Mouse (Mus musculus) intestine, embryonic 15.5 days (tissue): ENCODE data around the gene Lysmd1. TPM values are rescaled to one million over a fixed set of nuclear protein-coding genes. Genes with fewer than 3 reads are reported as not detected.
"Not testable (repeated sequence)": the region's sequence is repeated elsewhere in the genome, so short reads cannot be mapped to it uniquely, and the experiment has no call there.

ENCODE experiments used
- ATAC-seq: fragments of 200-750 bp; cut with Nextera tagmentation; 2 replicates; pipeline ENCODE4 v1.8.0; 2017; ENCODE audit warnings: moderate TSS enrichment, moderate library complexity
- H3K27ac ChIP-seq: fragments of 300-500 bp; sonication (generic); 2 replicates; pipeline ENCODE4 v1.5.1; 2015; ENCODE audit warnings: mild to moderate bottlenecking, inconsistent platforms
- H3K27me3 ChIP-seq: fragments of 300-500 bp; sonication (generic); replicated peaks from 2 replicates; pipeline ENCODE4 v1.6.1; 2015; ENCODE audit warnings: inconsistent platforms
- H3K36me3 ChIP-seq: fragments of 300-500 bp; sonication (generic); 2 replicates; pipeline ENCODE4 v1.6.1; 2015; ENCODE audit warnings: inconsistent platforms
- H3K4me1 ChIP-seq: fragments of 300-500 bp; sonication (generic); replicated peaks from 2 replicates; pipeline ENCODE4 v1.6.1; 2015; ENCODE audit warnings: inconsistent platforms
- H3K4me2 ChIP-seq: fragments of 300-500 bp; sonication (generic); replicated peaks from 2 replicates; pipeline ENCODE4 v1.6.1; 2015; ENCODE audit warnings: mild to moderate bottlenecking, inconsistent platforms
- H3K4me3 ChIP-seq: fragments of 300-500 bp; sonication (generic); replicated peaks from 2 replicates; pipeline ENCODE4 v1.5.1; 2015; ENCODE audit warnings: inconsistent platforms
- H3K9ac ChIP-seq: fragments of 300-500 bp; sonication (generic); 2 replicates; pipeline ENCODE4 v1.6.1; 2015; ENCODE audit warnings: inconsistent platforms
- H3K9me3 ChIP-seq: fragments of 300-500 bp; sonication (generic); 2 replicates; pipeline ENCODE4 v1.6.1; 2016; ENCODE audit warnings: inconsistent platforms
- WGBS: fragments of 180-500 bp; shearing (Covaris S2); methylation state at CpG from one replicate; pipeline ENCODE4 v1.1.7; 2015; 5-methylcytosine and 5-hydroxymethylcytosine counted together
- polyA plus RNA-seq: library from polyadenylated mRNA; unstranded; fragments of >200 nt; fragmentation: Nextera tagmentation; extraction: Ambion mirVana; gene quantifications from 2 replicates; pipeline ENCODE4 v1.2.1, GENCODE M21; 2015

The Lysmd1 gene
- 10.3 and 10.7 TPM in 2 replicates for polyA plus RNA-seq

DNA sequence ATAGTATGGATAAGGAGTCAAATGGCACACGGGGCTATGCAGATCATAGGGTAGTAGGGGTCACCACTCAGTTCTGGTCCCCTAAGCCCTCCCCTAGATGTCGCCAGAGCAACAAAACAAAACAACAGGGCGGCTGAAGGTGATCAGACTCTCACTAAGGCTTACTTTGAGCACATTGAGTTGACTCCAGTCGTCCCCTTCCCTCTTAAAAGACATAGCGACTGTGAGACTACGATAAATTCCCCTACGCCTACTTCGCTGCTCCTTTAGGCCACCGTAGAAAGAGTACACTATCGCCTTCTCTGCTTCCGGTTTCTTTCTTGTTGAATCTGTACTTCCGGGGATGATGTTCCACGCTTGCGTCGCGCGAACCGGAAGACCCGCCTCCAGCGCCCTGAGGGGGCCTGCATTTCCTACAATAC lies at the start of gene Lysmd1, which contains the start of gene Scnm1:
Gene Lysmd1 (plus strand): TSS at position 409 of the 422 bp plus-strand sequence.
Gene Scnm1 (minus strand): TSS at position 332 of the 422 bp plus-strand sequence.
- H3K9ac ChIP-seq, result peak within 1 kb of the TSS; percentile 67
- no peaks in the 10 kb centered on the region for H3K9me3 ChIP-seq
- peak within 1 kb of the TSS; percentile 63 for H3K27ac ChIP-seq
- peaks cover 4% of the 10 kb centered on the region for H3K36me3 ChIP-seq
- ATAC-seq, result peak; percentile 95
- H3K4me1 ChIP-seq, result 0 out of 2 replicates have a peak, but pooled peaks cover 8% of the 10 kb centered on the region
- under 1% methylated on average over 20 of the region's 20 CpGs for WGBS
- peak within 1 kb of the TSS; percentile 59 for H3K4me3 ChIP-seq
- no peaks in the 10 kb centered on the region for H3K27me3 ChIP-seq
- peak within 1 kb of the TSS; percentile 69 for H3K4me2 ChIP-seq

DNA sequence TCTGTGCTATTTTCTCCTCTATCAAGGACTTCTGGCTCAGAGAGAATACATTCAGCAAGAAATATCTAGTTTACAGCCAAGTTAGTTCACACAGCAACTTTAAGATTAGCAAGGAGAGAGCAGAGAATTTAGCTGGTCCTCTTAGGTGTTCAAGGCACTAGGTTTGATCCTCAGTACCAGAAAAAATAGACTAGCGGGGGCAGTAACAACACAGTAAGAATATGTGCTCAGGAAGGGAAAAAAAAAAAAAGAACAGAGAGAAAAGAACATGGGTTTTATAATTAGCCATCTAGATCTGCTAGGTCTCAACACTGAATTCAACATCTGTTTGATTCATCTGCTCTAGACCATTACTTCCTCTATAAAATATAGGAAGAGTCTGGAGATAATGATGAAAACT lies 45.8 kb upstream of the Lysmd1 start:
- Histone ChIP-seq H3K9ac (no peak overlapping the region), H3K4me2 (no peak overlapping the region), H3K27me3 (no peaks in the 10 kb centered on the region), H3K9me3 (no peaks in the 10 kb centered on the region), H3K27ac (no peak overlapping the region), H3K4me1 (no peaks in the 10 kb centered on the region), H3K4me3 (no peak overlapping the region), H3K36me3 (no peaks in the 10 kb centered on the region)
- ATAC-seq, result no peak
- WGBS, result 100% methylated on average over 1 of the region's 1 CpGs

DNA sequence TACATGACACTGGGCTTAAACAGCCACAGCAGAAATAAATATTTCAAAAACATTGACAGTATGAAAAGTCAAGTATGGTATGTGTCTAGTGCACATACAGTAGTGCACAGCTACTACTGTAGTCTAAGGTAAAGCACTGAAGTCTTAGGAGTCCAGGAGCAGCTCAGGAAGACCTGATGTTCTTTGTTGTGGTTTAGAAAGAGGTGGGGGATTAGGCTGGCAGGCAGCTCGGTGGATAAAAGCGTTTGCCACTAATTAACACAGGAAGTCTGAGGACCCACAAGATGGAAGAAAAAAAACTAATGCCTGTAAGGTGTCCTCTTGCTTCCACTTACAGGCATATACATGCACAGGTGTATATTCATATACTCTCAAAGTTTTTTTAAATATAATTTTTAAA lies 33.0 kb upstream of the Lysmd1 start:
- Histone ChIP-seq H3K9me3 (no peaks in the 10 kb centered on the region), H3K9ac (no peak overlapping the region), H3K27me3 (no peaks in the 10 kb centered on the region), H3K27ac (no peak overlapping the region), H3K4me1 (0 out of 2 replicates have a peak, but pooled peaks cover 6% of the 10 kb centered on the region), H3K36me3 (no peaks in the 10 kb centered on the region), H3K4me3 (no peak overlapping the region), H3K4me2 (no peak overlapping the region)
- WGBS, result 24% methylated on average over 2 of the region's 2 CpGs
- no peak for ATAC-seq

DNA sequence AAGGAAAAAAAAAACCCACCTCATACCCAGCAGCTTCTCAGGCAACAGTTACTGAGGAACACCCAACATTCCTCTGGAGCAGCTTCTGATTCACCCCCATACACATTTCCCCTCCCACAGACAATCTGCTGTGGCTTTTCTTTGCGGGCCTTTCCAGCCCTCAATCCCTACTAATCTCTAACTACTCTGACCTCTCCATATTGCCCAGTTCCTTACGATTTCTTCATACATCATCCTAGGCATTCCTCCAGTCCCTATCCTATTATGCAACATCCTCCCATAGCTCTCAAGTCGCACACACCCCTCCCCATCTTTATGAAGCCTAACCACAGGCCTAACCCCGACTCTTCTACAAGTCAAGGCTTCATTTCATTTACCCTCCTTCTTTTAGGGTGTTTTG lies 28.8 kb upstream of the Lysmd1 start:
- Histone ChIP-seq H3K36me3 (no peaks in the 10 kb centered on the region), H3K4me3 (peak overlapping the region; percentile 73), H3K4me1 (0 out of 2 replicates have a peak, but pooled peaks cover 6% of the 10 kb centered on the region), H3K9ac (peak overlapping the region; percentile 77; the same call in 1 of the 2 replicates), H3K27me3 (no peaks in the 10 kb centered on the region), H3K4me2 (peak overlapping the region; percentile 71), H3K27ac (no peak overlapping the region), H3K9me3 (no peaks in the 10 kb centered on the region)
- WGBS, result 41% methylated on average over 4 of the region's 4 CpGs
- no peak for ATAC-seq

DNA sequence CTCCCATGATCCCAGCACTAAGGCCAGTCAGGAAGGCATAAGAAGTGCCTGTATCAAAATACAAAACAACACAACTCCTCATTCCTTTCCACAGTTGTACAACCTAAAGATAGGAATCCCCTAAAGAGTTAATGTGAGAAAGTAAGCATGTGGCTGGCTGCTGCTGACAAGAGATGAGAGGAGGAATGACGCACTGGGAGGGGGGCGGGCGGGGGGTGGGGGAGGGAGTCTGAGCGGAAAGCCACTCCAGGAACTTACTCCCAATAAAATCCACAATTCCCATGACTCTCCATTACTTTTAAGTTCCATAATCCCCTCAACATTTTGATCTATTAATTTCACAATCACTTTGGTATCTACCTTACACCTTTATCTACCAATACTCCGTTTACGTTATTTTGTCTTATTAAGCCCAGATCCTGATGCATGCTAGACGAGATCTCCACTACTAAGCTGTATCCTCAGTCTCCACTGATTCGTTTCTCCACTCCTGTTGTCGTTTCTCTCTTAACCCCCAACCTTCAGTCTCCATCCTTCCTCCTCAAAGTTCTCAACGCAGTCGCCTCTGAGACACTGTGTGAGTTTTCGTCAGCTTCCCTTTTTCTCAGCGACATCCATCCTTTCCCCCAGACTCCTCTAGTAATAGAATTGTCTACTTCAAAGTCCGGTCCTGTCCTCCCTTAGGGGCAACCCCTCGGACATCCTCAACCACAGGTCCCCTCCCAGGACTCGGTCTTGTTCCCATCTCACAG lies 28.1 kb upstream of the Lysmd1 start:
- H3K36me3 ChIP-seq, result no peaks in the 10 kb centered on the region
- peak overlapping the region; percentile 77 for H3K9ac ChIP-seq
- no peaks in the 10 kb centered on the region for H3K27me3 ChIP-seq
- H3K4me1 ChIP-seq, result peaks cover 10% of the 10 kb centered on the region; the same call in 1 of the 2 replicates
- ATAC-seq, result no peak
- H3K4me3 ChIP-seq, result peak overlapping the region; percentile 73
- H3K27ac ChIP-seq, result peak overlapping the region; percentile 78
- peak overlapping the region; percentile 71 for H3K4me2 ChIP-seq
- WGBS, result under 1% methylated on average over 16 of the region's 16 CpGs
- H3K9me3 ChIP-seq, result no peaks in the 10 kb centered on the region

DNA sequence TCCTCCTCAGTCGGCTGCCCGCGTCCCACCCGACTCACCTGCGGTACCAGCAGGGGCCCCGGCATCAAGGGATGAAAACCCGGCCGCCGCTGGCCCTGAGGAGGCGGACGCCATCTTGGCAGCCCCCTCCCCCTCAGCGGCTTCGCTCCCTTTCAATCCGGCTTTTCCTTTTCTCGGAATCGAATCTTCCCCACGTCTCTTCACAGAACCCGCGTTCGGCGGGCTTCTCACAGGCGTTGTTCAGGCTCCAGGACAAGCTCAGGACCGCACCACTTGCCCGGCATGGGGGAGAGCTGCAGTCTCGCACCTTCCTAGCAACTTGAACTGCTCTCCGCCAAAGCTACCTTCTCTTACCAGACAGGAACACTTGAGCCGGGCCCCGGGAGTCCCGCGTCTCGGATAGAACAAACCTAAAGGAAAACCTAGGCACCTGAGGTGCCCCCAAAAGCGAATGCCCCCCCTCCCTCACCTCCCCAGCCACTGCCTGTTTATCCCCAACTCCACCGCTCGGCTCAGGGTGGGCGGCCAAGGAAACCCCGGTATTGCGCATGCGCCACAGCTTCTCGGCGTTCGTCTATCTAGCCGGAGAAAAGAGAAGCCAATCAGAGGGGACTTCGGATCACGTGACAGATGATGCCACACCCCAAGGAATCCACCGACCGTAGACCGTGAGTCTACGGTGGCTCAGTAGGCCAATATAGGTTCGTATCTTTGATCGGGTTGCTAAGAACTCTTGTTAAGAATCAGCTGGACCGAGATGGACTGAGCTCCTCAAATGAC lies 27.4 kb upstream of the Lysmd1 start, which contains the start of gene Pip5k1a:
Gene Pip5k1a (minus strand): TSS at position 593 of the 780 bp plus-strand sequence.
- H3K9ac ChIP-seq, result peak within 1 kb of the TSS; percentile 77
- no peaks in the 10 kb centered on the region for H3K9me3 ChIP-seq
- WGBS, result under 1% methylated on average over 51 of the region's 51 CpGs
- no peaks in the 10 kb centered on the region for H3K36me3 ChIP-seq
- peaks cover 10% of the 10 kb centered on the region; the same call in 1 of the 2 replicates for H3K4me1 ChIP-seq
- peak within 1 kb of the TSS; percentile 71 for H3K4me2 ChIP-seq
- peak; percentile 90 for ATAC-seq
- H3K27me3 ChIP-seq, result no peaks in the 10 kb centered on the region
- H3K27ac ChIP-seq, result peak within 1 kb of the TSS; percentile 78
- H3K4me3 ChIP-seq, result peak within 1 kb of the TSS; percentile 73

DNA sequence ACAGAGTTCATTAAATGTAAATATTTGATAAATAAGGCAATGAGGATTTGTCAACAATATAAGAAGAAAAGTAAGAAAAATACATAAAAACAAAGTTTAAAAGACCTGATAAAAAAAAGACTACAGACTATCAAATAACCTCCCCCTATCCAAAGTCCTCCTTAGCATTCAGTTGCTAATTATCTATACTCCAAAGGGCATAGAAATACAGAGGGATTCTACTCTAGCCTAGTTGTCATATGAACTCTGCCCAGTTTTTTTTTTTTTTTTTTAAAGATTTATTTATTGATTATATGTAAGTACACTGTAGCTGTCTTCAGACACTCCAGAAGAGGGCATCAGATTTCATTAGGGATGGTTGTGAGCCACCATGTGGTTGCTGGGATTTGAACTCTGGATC lies 26.6 kb upstream of the Lysmd1 start:
- H3K27ac ChIP-seq, result not testable (repeated sequence)

DNA sequence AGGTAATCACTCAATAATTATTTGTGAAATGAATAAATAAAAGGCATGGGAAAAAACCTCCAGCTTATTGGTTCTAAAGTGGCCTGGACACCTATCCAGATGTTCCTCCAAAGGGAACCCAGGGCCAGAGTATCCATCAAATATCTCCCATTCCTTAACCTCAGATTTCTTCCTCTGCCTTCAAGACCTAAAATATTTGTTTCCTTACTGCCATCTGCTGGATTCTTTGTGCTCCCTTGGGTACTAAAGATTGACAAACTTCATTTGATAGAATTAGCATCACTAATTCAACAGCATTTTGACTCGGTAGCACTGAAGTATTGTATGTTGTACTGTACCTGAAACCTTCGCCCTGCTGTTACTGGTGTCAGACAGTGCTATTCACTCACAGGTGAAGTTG lies 26.0 kb upstream of the Lysmd1 start:
- H3K4me3 ChIP-seq, result no peak overlapping the region
- H3K27ac ChIP-seq, result no peak overlapping the region
- H3K9ac ChIP-seq, result no peak overlapping the region
- no peaks in the 10 kb centered on the region for H3K36me3 ChIP-seq
- no peaks in the 10 kb centered on the region for H3K27me3 ChIP-seq
- no peak for ATAC-seq
- 68% methylated on average over 2 of the region's 2 CpGs for WGBS
- H3K4me2 ChIP-seq, result no peak overlapping the region
- peaks cover 16% of the 10 kb centered on the region for H3K4me1 ChIP-seq
- H3K9me3 ChIP-seq, result no peaks in the 10 kb centered on the region

More for the DNA sequence above, 26.6 kb upstream of the Lysmd1 start:
- Histone ChIP-seq H3K4me3 (peak overlapping the region; percentile 73), H3K4me2 (peak overlapping the region; percentile 68), H3K4me1 (peaks cover 13% of the 10 kb centered on the region)
- H3K27me3 ChIP-seq, ATAC-seq, H3K36me3 ChIP-seq, H3K9ac ChIP-seq, H3K9me3 ChIP-seq: not testable (repeated sequence)

DNA sequence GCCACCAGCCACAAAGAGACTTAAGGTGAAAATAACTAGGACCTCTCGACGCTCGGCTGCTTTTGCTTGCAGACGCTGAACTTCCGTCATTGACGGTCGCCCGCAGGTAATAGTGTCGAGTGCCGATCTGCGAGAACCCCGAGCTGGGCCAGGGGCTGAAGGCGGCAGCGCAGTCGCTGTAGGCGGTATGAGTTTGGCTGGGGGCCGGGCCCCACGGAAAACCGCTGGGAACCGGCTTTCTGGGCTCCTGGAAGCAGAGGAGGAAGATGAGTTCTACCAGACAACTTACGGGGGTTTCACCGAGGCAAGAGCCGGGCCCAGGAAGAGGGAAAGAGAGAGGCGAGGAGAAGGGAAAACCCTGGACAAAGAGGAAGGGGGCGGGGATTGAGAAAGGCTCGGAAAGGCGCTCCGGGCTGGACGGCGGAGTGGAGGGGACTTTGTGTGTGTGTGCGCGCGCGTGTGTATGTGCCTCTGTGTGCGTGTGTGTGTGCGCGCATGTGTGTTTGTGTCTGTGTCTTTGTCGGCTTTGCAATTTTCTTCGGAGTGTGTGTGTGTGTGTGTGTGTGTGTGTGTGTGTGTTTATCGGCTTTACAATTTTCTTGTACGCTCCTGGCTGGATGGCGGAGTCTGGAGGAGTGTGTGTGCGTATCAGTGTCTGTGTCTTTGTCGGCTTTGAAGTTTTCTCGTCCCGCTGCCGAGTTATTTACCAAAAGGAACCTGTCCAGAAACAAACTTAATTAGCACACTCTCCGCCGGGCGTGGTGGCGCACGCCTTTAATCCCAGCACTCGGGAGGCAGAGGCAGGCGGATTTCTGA lies 22.8 kb upstream of the Lysmd1 start, which contains the start of gene Vps72:
Gene Vps72 (plus strand): TSS at position 112 of the 816 bp plus-strand sequence.
- peak within 1 kb of the TSS; percentile 80 for H3K4me3 ChIP-seq
- peak within 1 kb of the TSS; percentile 98 for H3K27ac ChIP-seq
- WGBS, result under 1% methylated on average over 54 of the region's 54 CpGs
- H3K9ac ChIP-seq, result peak within 1 kb of the TSS; percentile 85
- no peaks in the 10 kb centered on the region for H3K9me3 ChIP-seq
- no peaks in the 10 kb centered on the region for H3K36me3 ChIP-seq
- no peaks in the 10 kb centered on the region for H3K27me3 ChIP-seq
- peak; percentile 79 for ATAC-seq
- H3K4me2 ChIP-seq, result peak within 1 kb of the TSS; percentile 54
- peaks cover 10% of the 10 kb centered on the region for H3K4me1 ChIP-seq

DNA sequence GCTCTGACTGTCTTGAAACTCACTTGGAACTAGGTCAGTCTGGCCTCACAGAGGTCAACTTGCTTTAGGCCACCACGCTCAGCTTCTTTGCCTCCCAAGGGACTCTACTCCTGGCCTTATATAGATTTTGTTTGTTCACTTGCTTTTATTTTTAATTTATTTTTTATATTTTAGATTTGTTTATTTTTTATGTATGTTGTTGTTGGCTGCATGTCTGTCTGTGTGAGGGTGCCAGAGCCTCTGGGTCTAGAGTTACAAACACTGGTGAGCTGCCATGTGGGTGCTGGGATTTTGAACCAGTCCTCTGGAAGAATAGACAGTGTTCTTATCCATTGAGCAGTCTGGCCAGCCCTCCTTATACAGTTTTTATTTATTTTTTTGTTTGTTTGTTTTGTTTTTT lies 21.1 kb upstream of the Lysmd1 start:
- no peak overlapping the region for H3K4me2 ChIP-seq
- WGBS, result 85% methylated on average over 1 of the region's 1 CpGs
- H3K9ac ChIP-seq, result no peak overlapping the region

DNA sequence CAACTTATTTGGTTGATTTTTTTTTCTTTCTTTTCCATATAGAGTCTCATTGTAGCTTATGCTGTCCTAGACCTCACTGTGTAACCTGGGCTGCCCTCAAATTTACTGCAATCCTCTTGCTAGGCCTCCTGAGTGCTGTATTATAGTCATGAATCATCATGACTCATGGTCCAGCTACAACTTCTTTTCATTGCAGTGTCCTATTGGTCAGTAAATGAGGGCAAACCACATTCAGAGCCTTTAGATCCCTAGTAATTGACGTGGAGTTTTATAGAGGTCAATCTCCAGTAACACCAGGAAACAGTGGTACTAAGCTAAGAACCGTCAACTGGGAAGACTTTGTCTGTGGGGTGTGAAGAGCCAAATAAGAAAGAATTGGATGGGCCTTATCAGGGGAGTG lies 16.1 kb upstream of the Lysmd1 start:
- ATAC-seq, result no peak
- WGBS, result 80% methylated on average over 2 of the region's 2 CpGs
- Histone ChIP-seq H3K36me3 (peaks cover 30% of the 10 kb centered on the region), H3K4me3 (no peak overlapping the region), H3K27ac (no peak overlapping the region), H3K27me3 (no peaks in the 10 kb centered on the region), H3K9ac (no peak overlapping the region), H3K4me2 (no peak overlapping the region), H3K4me1 (no peaks in the 10 kb centered on the region), H3K9me3 (no peaks in the 10 kb centered on the region)

More for the DNA sequence above, 21.1 kb upstream of the Lysmd1 start:
- Histone ChIP-seq H3K9me3 (no peaks in the 10 kb centered on the region), H3K4me1 (peaks cover 10% of the 10 kb centered on the region), H3K27me3 (no peaks in the 10 kb centered on the region), H3K4me3 (no peak overlapping the region), H3K27ac (no peak overlapping the region), H3K36me3 (no peaks in the 10 kb centered on the region)
- ATAC-seq, result no peak
